Mouse (Mus musculus) ES-Bruce4 (cell line): ENCODE measurements around the gene Tex26.

Source experiments
- CTCF ChIP-seq: IDR thresholded peaks from one replicate; pipeline ENCODE4 v1.8.1; 2011; ENCODE audit warnings: low read depth, low read length
- EP300 ChIP-seq: IDR thresholded peaks from 2 replicates; pipeline ENCODE4 v1.6.1; 2011; ENCODE audit warnings: low read depth, low read length; ENCODE audit not compliant: insufficient read depth
- POLR2A ChIP-seq: IDR thresholded peaks from one replicate; pipeline ENCODE4 v1.8.1; 2011; ENCODE audit warnings: low read length; ENCODE audit not compliant: insufficient read depth

DNA sequence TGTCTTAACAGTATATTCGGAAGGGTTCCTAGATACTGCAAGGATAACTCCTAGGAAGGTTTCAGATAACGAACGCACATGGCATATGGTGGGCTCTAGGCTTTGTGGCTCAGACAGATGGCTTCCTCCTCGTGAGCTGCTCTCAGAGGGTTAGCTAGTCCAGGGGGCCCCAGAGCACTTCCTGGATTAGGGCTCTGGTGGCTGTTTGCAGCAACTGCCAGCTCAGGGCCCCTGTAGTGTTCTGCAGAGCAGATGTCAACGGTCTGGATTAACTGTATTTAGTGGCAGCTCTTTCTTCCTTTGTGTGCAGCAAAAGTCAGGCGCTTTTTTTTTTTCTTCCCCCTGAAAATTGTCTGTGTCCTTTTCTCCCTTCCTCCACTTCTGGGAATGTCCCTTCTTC is 11.1 kb upstream of the Tex26 start:
- TF ChIP-seq CTCF = no peak
- no peak for TF ChIP-seq POLR2A
- TF ChIP-seq EP300 = 0 out of 2 replicates have a peak, but pooled peaks have one; percentile 17
